Mouse (Mus musculus) neural tube, embryonic 15.5 days (tissue): ENCODE measurements around the gene Ankrd13a. TPM values are rescaled to one million over a fixed set of nuclear protein-coding genes. Genes with fewer than 3 reads are reported as not detected.
A peak's percentile ranks its signal among the peaks of the same experiment; 100 is the strongest.

Experiments
- ATAC-seq: fragments of 200-750 bp; cut with Nextera tagmentation; 2 replicates; pipeline ENCODE4 v1.8.0; 2017; ENCODE audit warnings: mild to moderate bottlenecking, moderate TSS enrichment, moderate library complexity; ENCODE audit not compliant: low FRiP score
- H3K27ac ChIP-seq: fragments of 300-500 bp; sonication (generic); replicated peaks from 2 replicates; pipeline ENCODE4 v1.5.1; 2015; ENCODE audit warnings: mild to moderate bottlenecking, inconsistent platforms
- H3K27me3 ChIP-seq: fragments of 300-500 bp; sonication (generic); replicated peaks from 2 replicates; pipeline ENCODE4 v1.6.1; 2015; ENCODE audit warnings: inconsistent platforms
- H3K36me3 ChIP-seq: fragments of 300-500 bp; sonication (generic); 2 replicates; pipeline ENCODE4 v1.6.1; 2015; ENCODE audit warnings: inconsistent platforms
- H3K4me1 ChIP-seq: fragments of 300-500 bp; sonication (generic); 2 replicates; pipeline ENCODE4 v1.6.1; 2015; ENCODE audit warnings: inconsistent platforms
- H3K4me2 ChIP-seq: fragments of 300-500 bp; sonication (generic); 2 replicates; pipeline ENCODE4 v1.6.1; 2015; ENCODE audit warnings: inconsistent platforms, mild to moderate bottlenecking, moderate library complexity
- H3K4me3 ChIP-seq: fragments of 300-500 bp; sonication (generic); replicated peaks from 2 replicates; pipeline ENCODE4 v1.5.1; 2015; ENCODE audit warnings: mild to moderate bottlenecking, inconsistent platforms
- H3K9ac ChIP-seq: fragments of 300-500 bp; sonication (generic); replicated peaks from 2 replicates; pipeline ENCODE4 v1.6.1; 2015; ENCODE audit warnings: mild to moderate bottlenecking, inconsistent platforms
- H3K9me3 ChIP-seq: fragments of 300-500 bp; sonication (generic); replicated peaks from 2 replicates; pipeline ENCODE4 v1.6.1; 2016; ENCODE audit warnings: inconsistent platforms
- WGBS: fragments of 180-500 bp; shearing (Covaris S2); methylation state at CpG from one replicate; pipeline ENCODE4 v1.1.7; 2015; ENCODE audit warnings: mixed read lengths; 5-methylcytosine and 5-hydroxymethylcytosine counted together
- polyA plus RNA-seq: library from polyadenylated mRNA; unstranded; fragments of >200 nt; fragmentation: Nextera tagmentation; extraction: Ambion mirVana; gene quantifications from 2 replicates; pipeline ENCODE4 v1.2.1, GENCODE M21; 2015

Gene Ankrd13a
- polyA plus RNA-seq, 1 experiment from 2014 or later = 30.3 TPM

DNA sequence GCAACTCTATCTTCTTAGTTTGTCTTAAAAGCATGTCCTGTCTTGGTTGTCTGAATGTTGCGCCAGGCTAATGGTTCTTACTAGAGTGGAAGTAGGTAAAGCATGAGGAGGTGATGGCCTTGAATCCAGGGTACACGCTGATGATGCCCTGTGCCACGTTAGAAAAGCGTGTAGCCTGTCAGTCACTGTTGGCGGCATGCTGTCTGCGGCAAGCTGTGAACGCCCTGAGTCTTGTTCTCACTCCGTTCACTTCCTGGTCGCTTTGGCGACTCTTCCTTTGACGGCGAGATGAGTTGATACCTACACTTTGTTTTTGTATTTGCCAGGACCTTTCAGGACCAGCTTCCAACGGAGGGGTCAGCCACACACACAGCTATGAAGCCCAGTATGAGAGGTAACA is 28.8 kb downstream of the Ankrd13a start:
- no peak overlapping the region for H3K9ac ChIP-seq
- no peak overlapping the region for H3K27ac ChIP-seq
- H3K4me1 ChIP-seq = peaks cover 10% of the 10 kb centered on the region; the same call in 1 of the 2 replicates
- no peak overlapping the region for H3K4me3 ChIP-seq
- H3K27me3 ChIP-seq = no peaks in the 10 kb centered on the region
- WGBS = 93% methylated on average over 13 of the region's 13 CpGs
- ATAC-seq = no peak
- peaks cover 81% of the 10 kb centered on the region for H3K36me3 ChIP-seq
- H3K4me2 ChIP-seq = no peak overlapping the region
- H3K9me3 ChIP-seq = no peaks in the 10 kb centered on the region

DNA sequence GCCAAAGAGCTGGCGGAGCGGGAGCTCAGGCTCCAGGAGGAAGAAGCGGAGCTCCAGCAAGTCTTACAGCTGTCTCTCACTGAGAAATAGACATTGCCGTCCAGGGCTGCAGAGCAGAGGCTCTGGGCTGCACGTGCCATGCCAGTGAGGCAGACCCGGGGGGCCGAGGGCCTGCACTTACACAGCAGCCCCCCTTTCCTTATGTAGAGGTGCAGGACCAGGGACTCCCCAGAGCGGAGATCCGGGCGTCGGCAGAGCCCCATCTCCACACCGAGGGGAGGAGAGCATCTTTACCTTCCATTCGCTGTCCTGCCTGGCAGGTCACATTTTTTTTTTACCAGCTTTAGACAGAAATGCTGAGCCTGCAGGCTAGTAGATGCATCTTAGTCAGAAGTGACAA is 29.9 kb downstream of the Ankrd13a start:
- no peak overlapping the region for H3K9ac ChIP-seq
- no peak overlapping the region for H3K4me3 ChIP-seq
- no peaks in the 10 kb centered on the region for H3K9me3 ChIP-seq
- peaks cover 76% of the 10 kb centered on the region for H3K36me3 ChIP-seq
- H3K4me1 ChIP-seq = peaks cover 11% of the 10 kb centered on the region; the same call in 1 of the 2 replicates
- H3K27ac ChIP-seq = no peak overlapping the region
- 85% methylated on average over 13 of the region's 13 CpGs for WGBS
- no peak for ATAC-seq
- H3K4me2 ChIP-seq = no peak overlapping the region
- H3K27me3 ChIP-seq = no peaks in the 10 kb centered on the region

DNA sequence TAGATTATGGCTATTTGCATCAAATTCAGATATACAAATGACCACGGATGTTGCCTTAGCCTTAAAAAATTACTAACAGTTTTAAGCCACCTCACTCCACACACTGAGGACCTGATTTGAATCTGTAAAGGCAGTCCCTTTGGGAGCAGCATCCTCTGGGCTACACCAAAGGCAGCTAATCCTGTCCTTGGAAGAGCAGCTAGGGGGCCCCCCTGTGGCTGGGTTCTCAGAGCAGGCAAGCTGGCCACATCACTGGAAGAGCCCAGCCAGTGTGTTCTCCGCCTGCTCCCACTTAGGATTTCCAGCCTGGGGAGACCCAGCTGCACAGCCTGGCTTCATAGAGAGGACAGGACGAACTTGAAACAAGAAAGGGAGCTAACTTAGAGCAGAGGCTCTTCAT is 30.5 kb downstream of the Ankrd13a start:
- Histone ChIP-seq H3K27me3 (no peaks in the 10 kb centered on the region), H3K9ac (no peak overlapping the region), H3K4me1 (peaks cover 17% of the 10 kb centered on the region; the same call in 1 of the 2 replicates), H3K4me3 (no peak overlapping the region), H3K36me3 (peaks cover 70% of the 10 kb centered on the region), H3K4me2 (no peak overlapping the region), H3K9me3 (no peaks in the 10 kb centered on the region), H3K27ac (no peak overlapping the region)
- ATAC-seq = no peak
- 34% methylated on average over 3 of the region's 3 CpGs for WGBS

DNA sequence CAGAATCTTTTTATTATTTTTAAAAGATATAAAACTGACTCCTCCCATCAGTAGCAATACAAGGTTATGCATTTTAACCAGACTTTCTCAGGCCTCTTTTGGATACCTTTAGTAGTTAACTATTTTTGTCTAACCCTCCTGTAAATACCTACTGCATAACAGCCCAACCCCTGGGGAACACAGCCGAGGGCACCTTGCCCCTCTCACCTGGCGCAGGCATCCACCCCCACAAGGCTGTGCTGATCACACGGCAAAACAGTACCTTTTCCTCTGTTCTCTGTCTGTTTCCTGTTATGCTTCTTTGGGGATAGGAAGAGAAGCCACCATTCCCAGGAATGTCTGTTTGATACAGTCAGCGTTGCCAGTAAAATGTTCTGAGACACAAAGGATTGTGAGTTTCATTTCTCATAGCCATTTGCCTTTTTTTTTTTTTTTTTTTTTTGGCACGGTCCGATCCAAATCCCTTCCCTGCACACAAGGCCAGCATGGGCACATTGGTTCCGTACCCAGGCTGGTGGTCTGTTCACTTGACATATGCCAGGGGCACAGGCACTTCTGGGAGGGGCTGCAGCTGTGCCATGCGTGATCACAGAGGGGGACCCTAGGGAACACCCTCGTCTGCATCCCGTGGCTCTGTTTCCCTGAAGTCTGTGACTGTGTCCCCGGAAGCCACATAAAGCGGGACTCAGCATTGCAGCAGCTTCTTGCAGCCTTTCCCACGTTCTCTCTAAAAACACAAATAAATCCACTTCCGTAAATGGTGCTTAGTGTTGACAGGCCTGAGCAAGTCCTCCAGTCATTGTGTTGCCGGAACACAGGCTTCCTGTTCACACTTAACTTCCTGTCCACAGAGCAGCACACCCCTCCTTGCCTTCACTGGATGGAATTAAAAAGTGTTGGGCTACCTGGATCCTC is 31.2 kb downstream of the Ankrd13a start:
- H3K4me2 ChIP-seq = no peak overlapping the region
- 56% methylated on average over 15 of the region's 15 CpGs for WGBS
- H3K4me1 ChIP-seq = peaks cover 18% of the 10 kb centered on the region; the same call in 1 of the 2 replicates
- no peak overlapping the region for H3K9ac ChIP-seq
- H3K27me3 ChIP-seq = no peaks in the 10 kb centered on the region
- no peaks in the 10 kb centered on the region for H3K9me3 ChIP-seq
- ATAC-seq = no peak
- no peak overlapping the region for H3K4me3 ChIP-seq
- peaks cover 64% of the 10 kb centered on the region for H3K36me3 ChIP-seq
- peak overlapping the region; percentile 49; the same call in 1 of the 2 replicates for H3K27ac ChIP-seq

DNA sequence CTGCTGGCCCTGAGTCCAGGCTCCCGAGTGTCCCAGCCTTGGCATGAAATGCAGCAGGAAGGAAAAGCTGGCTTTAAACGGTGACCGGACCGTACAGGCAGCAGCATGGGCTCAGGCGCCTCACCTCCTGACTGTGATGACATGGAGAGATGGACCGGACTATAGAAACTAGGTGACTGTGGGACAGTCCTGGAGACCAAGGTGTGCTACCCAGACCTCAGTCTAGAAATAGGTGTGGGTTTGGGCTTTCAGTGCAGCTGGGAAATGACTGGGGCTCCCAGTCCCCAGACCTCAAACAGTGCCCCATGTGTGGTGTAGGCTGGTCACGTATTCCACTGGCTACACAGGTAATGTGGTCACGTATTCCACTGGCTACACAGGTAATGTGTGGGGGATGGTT is 32.2 kb downstream of the Ankrd13a start:
- 88% methylated on average over 8 of the region's 8 CpGs for WGBS
- Histone ChIP-seq H3K27ac (peak overlapping the region; percentile 49), H3K36me3 (peaks cover 60% of the 10 kb centered on the region)

DNA sequence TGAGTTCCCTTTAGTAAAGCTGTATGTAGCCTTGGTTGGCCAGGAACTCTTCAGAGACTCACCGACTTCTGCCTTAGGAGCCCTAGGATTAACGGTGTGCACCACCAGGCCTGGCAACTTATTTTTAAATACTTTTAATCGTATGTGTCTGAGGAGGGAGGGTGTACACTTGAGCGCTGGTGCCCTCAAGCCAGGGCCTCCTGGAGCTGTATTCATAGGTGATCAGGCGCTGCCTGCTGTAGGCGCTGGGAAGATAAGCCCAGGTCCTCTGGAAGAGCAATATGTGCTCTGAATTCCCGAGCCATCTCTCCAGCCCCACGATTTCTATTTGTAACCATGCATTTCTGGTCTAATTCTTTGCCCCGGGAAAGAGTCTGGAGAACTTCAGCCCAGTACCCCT is 32.6 kb downstream of the Ankrd13a start:
- no peak overlapping the region for H3K4me3 ChIP-seq
- peak overlapping the region; percentile 49 for H3K27ac ChIP-seq
- no peaks in the 10 kb centered on the region for H3K27me3 ChIP-seq
- H3K9me3 ChIP-seq = no peaks in the 10 kb centered on the region
- H3K4me1 ChIP-seq = peaks cover 31% of the 10 kb centered on the region
- WGBS = 54% methylated on average over 9 of the region's 9 CpGs
- H3K4me2 ChIP-seq = no peak overlapping the region
- no peak overlapping the region for H3K9ac ChIP-seq
- H3K36me3 ChIP-seq = peaks cover 55% of the 10 kb centered on the region
- no peak for ATAC-seq

More for the DNA sequence above, 32.2 kb downstream of the Ankrd13a start:
- no peak overlapping the region for H3K4me2 ChIP-seq
- no peak for ATAC-seq
- H3K9me3 ChIP-seq = no peaks in the 10 kb centered on the region
- no peak overlapping the region for H3K4me3 ChIP-seq
- peaks cover 27% of the 10 kb centered on the region for H3K4me1 ChIP-seq
- no peaks in the 10 kb centered on the region for H3K27me3 ChIP-seq
- no peak overlapping the region for H3K9ac ChIP-seq

DNA sequence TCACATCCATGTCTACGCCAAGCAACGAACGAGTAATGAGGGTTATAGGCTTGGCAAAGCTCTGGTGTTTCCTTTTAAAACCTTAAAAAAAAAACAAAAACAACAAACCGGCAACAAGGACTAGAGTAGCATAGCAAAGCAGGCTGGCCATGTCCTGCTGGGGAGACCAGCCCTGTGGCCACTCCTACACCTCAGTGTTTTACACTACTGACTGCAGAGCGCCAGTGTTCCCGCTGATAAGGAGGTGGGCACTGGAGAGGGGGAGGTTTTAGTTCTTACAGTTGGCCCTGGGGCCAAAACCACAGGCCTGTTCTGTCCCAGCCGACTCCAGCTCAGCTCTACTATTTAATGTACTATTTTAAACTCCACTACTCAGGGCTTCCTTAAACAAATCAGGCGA is 33.0 kb downstream of the Ankrd13a start:
- H3K27me3 ChIP-seq = no peaks in the 10 kb centered on the region
- H3K27ac ChIP-seq = peak overlapping the region; percentile 49
- peaks cover 35% of the 10 kb centered on the region for H3K4me1 ChIP-seq
- no peak overlapping the region for H3K9ac ChIP-seq
- no peak overlapping the region for H3K4me3 ChIP-seq
- WGBS = 40% methylated on average over 8 of the region's 8 CpGs
- H3K36me3 ChIP-seq = peaks cover 52% of the 10 kb centered on the region
- ATAC-seq = no peak
- no peaks in the 10 kb centered on the region for H3K9me3 ChIP-seq
- no peak overlapping the region for H3K4me2 ChIP-seq

DNA sequence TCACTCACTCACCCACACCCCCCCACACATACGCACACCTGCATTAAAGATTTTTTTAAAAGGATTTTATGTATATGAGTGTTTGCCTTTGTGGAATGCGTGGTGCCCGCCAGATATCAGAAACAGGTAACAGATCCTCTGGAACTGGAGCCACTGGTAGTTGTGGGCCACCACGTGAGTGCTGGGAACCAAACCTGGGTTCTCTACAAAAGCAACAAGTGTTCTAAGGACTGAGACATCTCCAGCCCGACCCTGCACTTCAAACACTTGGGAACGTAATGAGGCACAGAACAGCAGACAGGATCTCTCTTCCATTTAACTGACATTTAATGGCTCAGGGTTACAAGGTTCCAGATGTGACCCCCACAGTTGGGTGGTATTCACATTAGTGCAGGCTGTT is 33.4 kb downstream of the Ankrd13a start:
- no peak for ATAC-seq
- Histone ChIP-seq H3K4me3 (no peak overlapping the region), H3K4me1 (peaks cover 40% of the 10 kb centered on the region), H3K9me3 (no peaks in the 10 kb centered on the region), H3K9ac (no peak overlapping the region), H3K27me3 (no peaks in the 10 kb centered on the region), H3K4me2 (no peak overlapping the region), H3K27ac (no peak overlapping the region), H3K36me3 (peaks cover 48% of the 10 kb centered on the region)
- 74% methylated on average over 6 of the region's 6 CpGs for WGBS

DNA sequence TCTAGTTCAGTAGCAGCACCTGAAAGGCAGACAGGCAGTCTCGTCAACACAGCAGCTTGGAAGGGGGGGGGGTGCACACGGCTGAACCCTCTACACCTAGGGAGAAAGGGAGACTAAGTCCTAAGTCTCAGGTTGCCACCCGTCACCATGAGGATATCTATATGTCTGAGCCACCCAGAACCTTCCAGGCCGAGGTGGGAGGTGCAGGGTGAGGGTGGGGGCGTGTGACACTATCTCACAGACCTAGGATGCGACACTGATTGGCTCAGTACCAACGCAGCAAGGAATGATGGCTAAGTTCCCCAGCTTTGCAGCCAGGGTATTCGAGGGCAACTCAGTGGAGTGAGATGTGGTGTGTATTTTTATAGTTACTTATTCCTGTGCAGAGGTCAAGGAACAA is 33.9 kb downstream of the Ankrd13a start:
- H3K27me3 ChIP-seq = no peaks in the 10 kb centered on the region
- no peaks in the 10 kb centered on the region for H3K9me3 ChIP-seq
- H3K9ac ChIP-seq = no peak overlapping the region
- H3K27ac ChIP-seq = no peak overlapping the region
- peaks cover 43% of the 10 kb centered on the region for H3K36me3 ChIP-seq
- H3K4me3 ChIP-seq = no peak overlapping the region
- WGBS = 86% methylated on average over 8 of the region's 8 CpGs
- no peak overlapping the region for H3K4me2 ChIP-seq
- ATAC-seq = no peak; the same call in 1 of the 2 replicates
- peaks cover 40% of the 10 kb centered on the region for H3K4me1 ChIP-seq

DNA sequence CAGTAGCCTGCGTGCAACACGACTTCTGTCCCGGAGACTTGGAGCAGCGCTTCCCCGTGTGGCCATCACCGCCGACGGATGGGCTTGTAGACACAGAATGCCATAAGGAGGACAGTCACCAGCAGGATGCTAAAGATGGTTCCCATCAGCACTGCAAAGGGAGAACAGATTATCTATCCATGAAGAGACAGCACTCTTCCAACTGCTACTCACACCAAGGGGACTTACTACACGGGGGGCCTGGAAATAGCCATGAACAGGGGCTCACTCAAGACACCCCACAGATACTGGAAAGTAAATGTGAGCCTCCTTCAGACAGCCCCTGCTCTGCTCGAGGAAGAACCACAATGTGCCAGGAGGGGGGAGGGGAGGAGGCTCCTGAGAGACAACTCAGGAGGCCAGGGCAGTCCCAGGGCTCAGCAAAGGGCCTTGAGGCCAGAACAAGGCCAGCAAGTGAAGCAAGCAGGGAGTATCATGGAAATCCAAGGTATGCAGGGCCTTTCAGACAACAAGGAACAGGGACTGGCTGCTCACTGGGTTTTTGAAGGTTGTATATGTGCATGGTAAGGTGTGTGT is 34.8 kb downstream of the Ankrd13a start:
- 77% methylated on average over 10 of the region's 10 CpGs for WGBS
- H3K4me1 ChIP-seq = peaks cover 41% of the 10 kb centered on the region
- H3K4me2 ChIP-seq = no peak overlapping the region
- H3K9ac ChIP-seq = no peak overlapping the region
- no peaks in the 10 kb centered on the region for H3K9me3 ChIP-seq
- no peak overlapping the region for H3K4me3 ChIP-seq
- no peaks in the 10 kb centered on the region for H3K27me3 ChIP-seq
- H3K27ac ChIP-seq = 0 out of 2 replicates have a peak overlapping the region, but pooled peaks have one; percentile 3
- no peak for ATAC-seq
- H3K36me3 ChIP-seq = peaks cover 34% of the 10 kb centered on the region

DNA sequence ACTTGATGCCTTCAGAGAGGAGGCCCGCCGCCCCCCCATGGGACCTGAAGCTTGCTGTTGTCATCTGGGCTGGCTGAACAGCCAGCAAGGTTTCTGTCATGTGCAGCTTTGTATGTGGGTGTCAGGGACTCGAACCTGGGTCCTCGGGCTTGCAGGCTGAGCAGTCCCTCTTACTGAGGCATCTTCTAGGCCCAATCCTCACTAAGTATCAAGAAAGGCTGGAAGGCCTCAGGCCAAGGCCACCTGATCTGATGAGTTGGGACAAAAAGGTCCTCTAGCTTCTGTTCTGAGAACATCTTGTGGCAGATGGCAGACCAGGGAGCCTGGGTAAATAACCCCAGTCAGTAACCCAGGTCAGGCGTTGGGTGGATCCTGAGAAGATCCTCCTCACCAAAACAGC is 35.3 kb downstream of the Ankrd13a start:
- H3K4me3 ChIP-seq = no peak overlapping the region
- no peak overlapping the region for H3K9ac ChIP-seq
- H3K4me2 ChIP-seq = no peak overlapping the region
- ATAC-seq = no peak
- no peaks in the 10 kb centered on the region for H3K9me3 ChIP-seq
- 96% methylated on average over 5 of the region's 5 CpGs for WGBS
- peaks cover 28% of the 10 kb centered on the region for H3K36me3 ChIP-seq
- H3K27me3 ChIP-seq = no peaks in the 10 kb centered on the region
- H3K27ac ChIP-seq = no peak overlapping the region
- peaks cover 43% of the 10 kb centered on the region for H3K4me1 ChIP-seq
